Mouse (Mus musculus): ENCODE measurements around the gene Nlrc5.

Gene Nlrc5

GRCm38 (mm10) chr8:94528245-94528644, 94.1 kb downstream of the Nlrc5 start:
- in situ Hi-C loops (cut with MboI, MseI): no loop called here

- in situ Hi-C loops (cut with MboI, MseI): no loop called here
These were observed 95.7 kb downstream of the Nlrc5 start for GRCm38 (mm10) chr8:94529875-94530274.

GRCm38 (mm10) chr8:94530643-94531042, 96.5 kb downstream of the Nlrc5 start:
- in situ Hi-C loops (cut with MboI, MseI): no loop called here

- in situ Hi-C loops (cut with MboI, MseI): no loop called here
These were observed 97.8 kb downstream of the Nlrc5 start for GRCm38 (mm10) chr8:94532000-94532399.

- in situ Hi-C loops (cut with MboI, MseI): no loop called here
These were observed 98.3 kb downstream of the Nlrc5 start for GRCm38 (mm10) chr8:94532525-94532872.

- in situ Hi-C loops (cut with MboI, MseI): no loop called here
These were observed 98.9 kb downstream of the Nlrc5 start, which contains the start of gene Cpne2 for GRCm38 (mm10) chr8:94532873-94533671. Gene Cpne2, plus strand, starts transcription at chr8:94532990.

- in situ Hi-C loops (cut with MboI, MseI): no loop called here
These were observed 100.5 kb downstream of the Nlrc5 start for GRCm38 (mm10) chr8:94534612-94535011.

- in situ Hi-C loops (cut with MboI, MseI): no loop called here
These were observed 101.5 kb downstream of the Nlrc5 start for GRCm38 (mm10) chr8:94535631-94536030.

- in situ Hi-C loops (cut with MboI, MseI): no loop called here
These were observed 103.3 kb downstream of the Nlrc5 start for GRCm38 (mm10) chr8:94537456-94537855.

GRCm38 (mm10) chr8:94540025-94540424, 105.9 kb downstream of the Nlrc5 start:
- in situ Hi-C loops (cut with MboI, MseI): no loop called here

GRCm38 (mm10) chr8:94540889-94541795, 107.0 kb downstream of the Nlrc5 start:
- in situ Hi-C loops (cut with MboI, MseI): no loop called here

- in situ Hi-C loops (cut with MboI, MseI): no loop called here
These were observed 109.8 kb downstream of the Nlrc5 start for GRCm38 (mm10) chr8:94543981-94544380.

- in situ Hi-C loops (cut with MboI, MseI): no loop called here
These were observed 114.9 kb downstream of the Nlrc5 start for GRCm38 (mm10) chr8:94549041-94549440.

GRCm38 (mm10) chr8:94549482-94549881, 115.3 kb downstream of the Nlrc5 start:
- in situ Hi-C loops (cut with MboI, MseI): no loop called here

- in situ Hi-C loops (cut with MboI, MseI): no loop called here
These were observed 115.8 kb downstream of the Nlrc5 start for GRCm38 (mm10) chr8:94549998-94550397.

GRCm38 (mm10) chr8:94551471-94552422, 117.6 kb downstream of the Nlrc5 start:
- in situ Hi-C loops (cut with MboI, MseI): no loop called here

- in situ Hi-C loops (cut with MboI, MseI): no loop called here
These were observed 118.5 kb downstream of the Nlrc5 start for GRCm38 (mm10) chr8:94552696-94553095.

- in situ Hi-C loops (cut with MboI, MseI): no loop called here
These were observed 123.1 kb downstream of the Nlrc5 start for GRCm38 (mm10) chr8:94557281-94557680.

- in situ Hi-C loops (cut with MboI, MseI): no loop called here
These were observed 127.1 kb downstream of the Nlrc5 start for GRCm38 (mm10) chr8:94561256-94561655.

- in situ Hi-C loops (cut with MboI, MseI): no loop called here
These were observed 130.3 kb downstream of the Nlrc5 start for GRCm38 (mm10) chr8:94564421-94564820.

GRCm38 (mm10) chr8:94566033-94566432, 131.9 kb downstream of the Nlrc5 start:
- in situ Hi-C loops (cut with MboI, MseI): no loop called here

Measured in T-helper 1 cell (primary cell).